Mouse (Mus musculus) layer of hippocampus, adult 11-12 months (tissue): Measurements from ENCODE around the gene Vps45.
A peak's percentile ranks its signal among the peaks of the same experiment; 100 is the strongest.

Experiments used
- DNase-seq: peaks from one replicate; pipeline ENCODE4 v3.0.0; 2022; ENCODE audit warnings: low spot score

Gene Vps45

GRCm38 (mm10) chr3:96058231-96058896 lies at the start of gene Vps45:
Gene Vps45 (minus strand): TSS chr3:96058466.
- peak; percentile 74 for DNase-seq

DNA sequence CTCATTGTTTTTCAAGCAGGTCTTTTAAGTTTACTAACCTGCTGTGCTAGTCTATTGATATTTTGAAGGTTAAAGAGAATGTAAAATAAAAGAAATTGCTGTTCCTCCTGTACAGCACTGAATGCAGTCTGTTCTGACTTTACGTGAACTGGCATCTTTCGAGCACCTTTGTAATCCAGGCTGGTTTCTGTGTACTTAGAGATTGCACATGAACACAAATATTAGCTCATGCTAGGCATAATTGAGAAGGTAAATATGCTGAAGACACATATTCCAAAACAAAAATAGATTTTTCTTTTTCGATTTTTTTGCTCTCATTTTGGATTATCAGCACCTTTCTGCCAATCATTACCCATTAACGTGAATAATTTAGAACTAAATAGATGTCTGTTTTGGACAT lies 47.9 kb upstream of the Vps45 start:
- DNase-seq = no peak

DNA sequence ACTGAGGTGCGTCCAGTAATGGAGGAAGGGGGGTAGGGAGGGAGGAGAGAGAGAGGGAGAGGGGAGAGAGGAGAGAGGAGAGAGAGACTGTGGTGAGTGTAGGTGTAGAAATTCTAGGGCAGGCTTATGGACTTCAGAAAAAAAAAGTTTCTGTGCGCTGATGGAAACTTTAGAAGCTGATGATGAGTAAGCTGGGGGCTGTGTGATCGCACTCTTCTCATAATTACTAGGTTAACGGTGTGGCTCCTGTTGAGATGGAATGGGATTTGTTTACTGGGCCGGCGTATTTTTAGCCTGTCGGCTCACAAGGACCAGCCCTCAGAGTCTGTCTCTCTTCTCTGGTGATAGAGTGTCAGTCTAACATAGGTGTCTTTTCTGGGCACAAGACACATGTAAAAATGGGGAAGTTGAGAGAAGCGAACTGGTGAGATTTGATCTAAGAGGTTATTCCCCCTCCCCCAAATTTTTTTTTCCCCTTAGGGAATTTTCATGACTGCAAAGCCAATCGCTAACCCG lies 47.0 kb upstream of the Vps45 start:
- DNase-seq = no peak

DNA sequence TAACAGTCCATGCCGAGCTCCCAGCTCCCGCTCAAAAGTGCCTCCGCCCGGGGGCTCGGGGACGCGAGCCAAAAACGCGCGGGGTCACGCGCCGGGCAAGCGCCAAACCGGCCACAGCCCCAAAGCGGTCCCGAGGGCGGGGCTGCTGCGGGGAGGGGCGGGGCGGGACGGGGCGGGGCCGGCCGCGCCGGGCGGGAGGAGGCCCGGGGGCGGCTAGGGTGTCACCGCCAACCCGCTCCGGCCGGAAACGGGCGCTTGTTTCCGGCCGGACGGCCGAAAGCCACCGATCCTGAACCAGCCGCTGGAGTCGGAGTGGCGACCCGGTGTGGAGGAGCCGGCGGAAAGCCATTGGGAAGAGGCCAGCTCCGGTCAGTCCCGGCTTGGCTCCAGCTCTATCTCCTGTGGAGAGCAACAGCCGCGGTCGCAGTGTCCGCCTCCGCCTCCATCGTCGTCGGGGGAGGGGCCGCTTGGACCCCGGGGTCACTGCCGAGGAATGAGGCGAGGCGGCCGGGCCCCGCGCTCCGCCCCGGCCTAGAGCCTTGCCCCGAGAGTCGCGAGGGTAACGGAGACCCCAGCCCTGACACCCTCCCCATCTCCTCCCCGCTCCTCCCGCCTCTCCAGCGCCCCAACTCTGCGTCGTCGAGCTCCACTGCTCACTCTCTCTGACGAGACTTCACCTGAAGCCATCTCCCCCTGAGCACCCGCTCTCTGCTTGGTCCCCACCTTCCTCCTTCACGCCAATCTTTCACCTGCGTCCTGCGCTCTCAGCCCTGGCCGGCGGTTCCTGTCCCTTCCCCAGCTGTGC lies 46.2 kb upstream of the Vps45 start, which contains the start of gene Otud7b:
Gene Otud7b (plus strand): TSS at position 267 of the 805 bp plus-strand sequence.
- peak; percentile 77 for DNase-seq

- no peak for DNase-seq
These were observed 45.6 kb upstream of the Vps45 start for GRCm38 (mm10) chr3:96103901-96104260.

GRCm38 (mm10) chr3:96102100-96102872 lies 44.0 kb upstream of the Vps45 start:
- DNase-seq = peak; percentile 81

- no peak for DNase-seq
These were observed 40.5 kb upstream of the Vps45 start for GRCm38 (mm10) chr3:96098616-96099267.

DNA sequence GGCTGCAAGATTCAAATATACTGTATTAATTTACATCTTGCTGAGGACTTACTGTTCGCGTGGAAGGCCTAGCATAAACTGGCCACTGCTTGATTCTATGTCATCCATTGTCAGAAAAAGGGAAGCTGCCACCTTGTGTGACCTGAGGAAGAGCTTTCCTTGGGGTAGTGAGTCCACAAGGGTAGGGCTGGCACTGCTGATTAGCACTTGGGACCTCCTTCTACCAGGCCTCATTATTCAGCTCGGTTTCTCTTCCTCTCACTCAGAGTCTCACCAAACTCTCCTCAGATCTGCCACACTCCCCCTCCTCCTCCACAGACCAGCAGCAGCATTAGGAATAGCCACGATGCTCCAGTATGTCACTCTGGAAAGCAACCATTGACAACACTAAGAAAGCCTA lies 39.9 kb upstream of the Vps45 start:
- no peak for DNase-seq

- no peak for DNase-seq
These were observed 35.9 kb upstream of the Vps45 start for GRCm38 (mm10) chr3:96094203-96094602.

- DNase-seq = no peak
These were observed 35.2 kb upstream of the Vps45 start for GRCm38 (mm10) chr3:96093509-96093908.

DNA sequence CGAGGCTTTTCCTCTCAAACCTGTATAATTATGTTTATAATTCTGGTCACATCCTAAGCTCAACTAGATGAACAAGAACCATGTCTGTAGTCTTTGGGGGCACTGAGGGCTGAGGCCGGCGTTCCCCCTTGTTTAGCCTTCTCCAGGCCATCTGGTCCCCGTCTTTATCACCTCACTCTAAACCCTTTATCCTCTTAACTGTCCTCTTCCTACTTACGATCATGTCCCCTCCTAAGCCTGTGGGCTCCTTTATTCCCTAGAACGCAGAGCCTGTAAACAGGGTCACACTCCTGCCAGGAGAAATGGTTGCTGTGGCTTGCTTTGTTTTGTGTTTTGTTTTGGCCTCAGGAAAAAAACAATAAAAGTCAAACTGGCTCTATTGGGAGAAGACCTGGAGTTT lies 33.7 kb upstream of the Vps45 start:
- no peak for DNase-seq

DNA sequence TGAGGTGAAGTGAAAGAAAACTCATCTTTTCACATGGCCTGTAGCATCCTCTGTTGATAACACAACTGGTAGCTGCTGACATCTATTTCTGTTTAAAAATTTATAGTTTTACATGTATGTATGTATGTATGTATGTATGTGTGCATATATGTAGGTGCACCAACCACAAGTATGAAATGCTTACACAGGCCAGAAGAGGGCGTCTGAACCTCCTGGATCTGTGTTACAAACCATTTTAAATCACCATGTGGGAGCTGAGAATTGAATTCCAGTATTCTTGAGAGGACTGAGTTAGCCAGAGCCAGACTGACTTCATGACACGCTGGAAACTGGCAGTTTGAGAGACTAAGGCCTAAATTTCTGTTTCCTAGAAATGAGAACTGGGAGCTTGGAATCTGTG lies 32.9 kb upstream of the Vps45 start:
- no peak for DNase-seq

GRCm38 (mm10) chr3:96089882-96090489 lies 31.7 kb upstream of the Vps45 start:
- DNase-seq = no peak

- no peak for DNase-seq
These were observed 29.5 kb upstream of the Vps45 start for GRCm38 (mm10) chr3:96087801-96088200.

GRCm38 (mm10) chr3:96087219-96087618 lies 29.0 kb upstream of the Vps45 start:
- DNase-seq = no peak

- no peak for DNase-seq
These were observed 26.0 kb upstream of the Vps45 start for GRCm38 (mm10) chr3:96084146-96084755.

- DNase-seq = no peak
These were observed 24.6 kb upstream of the Vps45 start for GRCm38 (mm10) chr3:96082714-96083508.

DNA sequence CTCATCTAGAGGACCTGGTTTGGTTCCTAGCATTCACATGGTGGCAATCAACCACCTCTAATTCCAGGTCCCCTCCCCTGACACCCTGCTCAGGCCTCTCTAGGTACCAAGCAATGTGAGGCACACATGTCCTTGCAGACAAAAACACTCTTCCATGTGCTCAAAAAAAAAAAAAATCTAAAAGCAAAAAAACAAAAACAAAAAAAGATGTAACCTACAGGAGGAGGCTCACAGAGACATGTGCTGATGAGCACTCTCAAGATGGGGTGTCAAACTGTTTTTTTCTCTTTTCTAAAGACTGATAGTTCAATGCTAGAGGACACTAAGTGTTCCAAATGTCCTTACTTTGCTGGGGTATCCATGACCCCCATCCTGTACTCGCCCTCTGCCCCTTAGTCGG lies 23.8 kb upstream of the Vps45 start:
- DNase-seq = no peak

DNA sequence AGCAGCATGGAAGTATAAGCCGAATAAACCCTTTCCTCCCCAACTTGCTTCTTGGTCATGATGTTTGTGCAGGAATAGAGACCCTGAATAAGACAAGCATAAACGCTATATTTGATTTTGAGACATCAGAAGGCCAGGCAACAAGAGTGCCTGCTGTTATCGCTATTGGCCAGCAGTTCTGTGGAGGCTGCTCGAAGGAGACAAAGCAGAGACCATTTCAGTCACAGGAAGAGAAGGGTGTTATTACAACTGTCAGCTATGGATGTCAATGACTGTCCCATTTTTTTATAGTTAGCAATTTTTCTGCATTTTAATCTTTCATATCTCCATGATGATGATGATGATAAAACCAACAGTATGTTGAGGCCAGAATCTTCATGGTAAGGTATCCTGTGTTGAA lies 23.4 kb upstream of the Vps45 start:
- DNase-seq = no peak

DNA sequence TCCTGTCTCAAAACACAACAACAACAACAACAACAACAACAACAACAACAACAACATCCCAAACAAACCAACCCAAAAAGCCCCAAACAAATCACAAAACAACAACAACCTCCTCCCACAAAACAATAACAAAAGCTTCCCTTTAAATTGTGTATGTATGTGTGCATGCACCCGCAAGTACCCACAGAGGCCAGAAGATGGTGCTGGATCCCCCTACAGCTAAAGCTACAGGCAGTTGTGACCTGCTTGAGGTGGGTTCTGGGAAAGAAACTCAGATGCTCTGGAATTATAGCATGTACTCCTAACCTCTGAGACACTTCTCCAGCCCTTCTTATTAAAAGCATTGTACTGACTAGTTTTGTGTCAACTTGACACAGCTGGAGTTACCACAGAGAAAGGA lies 22.7 kb upstream of the Vps45 start:
- DNase-seq = no peak
